Mouse (Mus musculus) forebrain, embryonic 16.5 days (tissue): ENCODE results near the gene 1700025F22Rik. TPM values are rescaled to one million over a fixed set of nuclear protein-coding genes. Genes with fewer than 3 reads are reported as not detected.
A peak's percentile ranks its signal among the peaks of the same experiment; 100 is the strongest.
"Not testable (repeated sequence)": the region's sequence is repeated elsewhere in the genome, so short reads cannot be mapped to it uniquely, and the experiment has no call there.

Experiments used
- ATAC-seq: fragments of 200-750 bp; cut with Nextera tagmentation; 2 replicates; pipeline ENCODE4 v1.8.0; 2017; ENCODE audit warnings: mild to moderate bottlenecking, moderate library complexity
- H3K27ac ChIP-seq: fragments of 300-500 bp; sonication (generic); 2 replicates; pipeline ENCODE4 v1.5.1; 2014; ENCODE audit warnings: low read length, control low read depth
- H3K27me3 ChIP-seq: fragments of 300-500 bp; sonication (generic); replicated peaks from 2 replicates; pipeline ENCODE4 v1.6.1; 2014; ENCODE audit warnings: low read length; ENCODE audit not compliant: control insufficient read depth, insufficient read depth
- H3K36me3 ChIP-seq: fragments of 300-500 bp; sonication (generic); 2 replicates; pipeline ENCODE4 v1.6.1; 2014; ENCODE audit not compliant: control insufficient read depth, insufficient read depth
- H3K4me1 ChIP-seq: fragments of 300-500 bp; sonication (generic); replicated peaks from 2 replicates; pipeline ENCODE4 v1.6.1; 2014; ENCODE audit warnings: low read length; ENCODE audit not compliant: control insufficient read depth, insufficient read depth
- H3K4me2 ChIP-seq: fragments of 300-500 bp; sonication (generic); 2 replicates; pipeline ENCODE4 v1.6.1; 2014; ENCODE audit warnings: mild to moderate bottlenecking, low read length, control low read depth
- H3K4me3 ChIP-seq: fragments of 300-500 bp; sonication (generic); replicated peaks from 2 replicates; pipeline ENCODE4 v1.5.1; 2014; ENCODE audit warnings: mild to moderate bottlenecking, low read length, control low read depth
- H3K9ac ChIP-seq: fragments of 300-500 bp; sonication (generic); replicated peaks from 2 replicates; pipeline ENCODE4 v1.6.1; 2014; ENCODE audit warnings: low read depth, low read length, control low read depth
- H3K9me3 ChIP-seq: fragments of 300-500 bp; sonication (generic); 2 replicates; pipeline ENCODE4 v1.6.1; 2016; ENCODE audit warnings: low read length; ENCODE audit not compliant: control insufficient read depth
- WGBS: fragments of 180-500 bp; shearing (Covaris S2); extraction: QIAGEN DNeasy Blood & Tissue Kit; methylation state at CpG from one replicate; pipeline ENCODE4 v1.1.7; 2014; 5-methylcytosine and 5-hydroxymethylcytosine counted together
- polyA plus RNA-seq: library from polyadenylated mRNA; unstranded; fragments of >200 nt; fragmentation: Nextera tagmentation; extraction: Ambion mirVana; gene quantifications from 2 replicates; pipeline ENCODE4 v1.2.1, GENCODE M21; 2015

Gene 1700025F22Rik
- polyA plus RNA-seq, 1 experiment from 2014 or later: not detected

- H3K27me3 ChIP-seq, H3K4me1 ChIP-seq, H3K27ac ChIP-seq, H3K36me3 ChIP-seq, H3K9me3 ChIP-seq: not testable (repeated sequence)
- Histone ChIP-seq H3K4me3 (peak overlapping the region; percentile 44), H3K4me2 (peak overlapping the region; percentile 50), H3K9ac (peak overlapping the region; percentile 32; the same call in 1 of the 2 replicates)
- under 1% methylated on average over 14 of the region's 38 CpGs for WGBS
- ATAC-seq: peak; percentile 99
These were observed 44.1 kb downstream of the 1700025F22Rik start for GRCm38 (mm10) chr19:11121016-11121420.

- no peaks in the 10 kb centered on the region for H3K27me3 ChIP-seq
These were observed 45.8 kb downstream of the 1700025F22Rik start for GRCm38 (mm10) chr19:11119338-11119737.

GRCm38 (mm10) chr19:11107746-11108145, 57.4 kb downstream of the 1700025F22Rik start:
- no peak for ATAC-seq
- WGBS: 91% methylated on average over 3 of the region's 3 CpGs

More at GRCm38 (mm10) chr19:11119338-11119737, 45.8 kb downstream of the 1700025F22Rik start:
- H3K27ac ChIP-seq: no peak overlapping the region
- no peaks in the 10 kb centered on the region for H3K4me1 ChIP-seq
- H3K9me3 ChIP-seq: no peaks in the 10 kb centered on the region
- H3K4me3 ChIP-seq: no peak overlapping the region
- 83% methylated on average over 2 of the region's 2 CpGs for WGBS
- no peak overlapping the region for H3K9ac ChIP-seq
- no peak for ATAC-seq
- H3K36me3 ChIP-seq: no peaks in the 10 kb centered on the region
- no peak overlapping the region for H3K4me2 ChIP-seq

GRCm38 (mm10) chr19:11101880-11102279, 63.2 kb downstream of the 1700025F22Rik start:
- no peak overlapping the region for H3K27ac ChIP-seq
- H3K36me3 ChIP-seq: no peaks in the 10 kb centered on the region
- no peak for ATAC-seq
- H3K9me3 ChIP-seq: no peaks in the 10 kb centered on the region
- H3K4me2 ChIP-seq: no peak overlapping the region
- no peaks in the 10 kb centered on the region for H3K4me1 ChIP-seq
- 85% methylated on average over 1 of the region's 1 CpGs for WGBS
- no peak overlapping the region for H3K9ac ChIP-seq
- H3K4me3 ChIP-seq: no peak overlapping the region
- no peaks in the 10 kb centered on the region for H3K27me3 ChIP-seq

More at GRCm38 (mm10) chr19:11107746-11108145, 57.4 kb downstream of the 1700025F22Rik start:
- no peak overlapping the region for H3K4me2 ChIP-seq
- H3K9me3 ChIP-seq: no peaks in the 10 kb centered on the region
- no peak overlapping the region for H3K27ac ChIP-seq
- no peaks in the 10 kb centered on the region for H3K36me3 ChIP-seq
- H3K4me1 ChIP-seq: no peaks in the 10 kb centered on the region
- H3K4me3 ChIP-seq: no peak overlapping the region
- H3K27me3 ChIP-seq: no peaks in the 10 kb centered on the region
- no peak overlapping the region for H3K9ac ChIP-seq

GRCm38 (mm10) chr19:11098401-11098800, 66.7 kb downstream of the 1700025F22Rik start:
- Histone ChIP-seq H3K27me3 (0 out of 2 replicates have a peak, but pooled peaks cover 2% of the 10 kb centered on the region), H3K4me3 (no peak overlapping the region), H3K4me2 (no peak overlapping the region), H3K9me3 (no peaks in the 10 kb centered on the region), H3K36me3 (no peaks in the 10 kb centered on the region), H3K9ac (no peak overlapping the region), H3K4me1 (no peaks in the 10 kb centered on the region), H3K27ac (no peak overlapping the region)
- 83% methylated on average over 3 of the region's 3 CpGs for WGBS
- ATAC-seq: no peak

GRCm38 (mm10) chr19:11092131-11092530, 73.0 kb downstream of the 1700025F22Rik start:
- H3K9ac ChIP-seq: not testable (repeated sequence)

More at GRCm38 (mm10) chr19:11092131-11092530, 73.0 kb downstream of the 1700025F22Rik start:
- not testable (repeated sequence) for H3K4me1 ChIP-seq, H3K27ac ChIP-seq, H3K9me3 ChIP-seq, H3K36me3 ChIP-seq, H3K27me3 ChIP-seq
- peak; percentile 33; the same call in 1 of the 2 replicates for ATAC-seq
- WGBS: 4% methylated on average over 50 of the region's 50 CpGs
- peak overlapping the region; percentile 36 for H3K4me3 ChIP-seq
- H3K4me2 ChIP-seq: peak overlapping the region; percentile 54

Other genes with a start within 250 kb of the 1700025F22Rik start
- 0.16 and 0.56 TPM in 2 replicates for gene Zp1, start 244.7 kb downstream of the 1700025F22Rik start, polyA plus RNA-seq
- gene Ptgdr2, start 228.2 kb downstream of the 1700025F22Rik start, polyA plus RNA-seq: 0.12 and 0.13 TPM in 2 replicates
- 18.8 TPM in 2 replicates for gene Ccdc86, start 216.1 kb downstream of the 1700025F22Rik start, polyA plus RNA-seq
- gene Ms4a10, start 190.7 kb downstream of the 1700025F22Rik start, polyA plus RNA-seq: not detected in 2 replicates
- gene Ms4a15, start 172.1 kb downstream of the 1700025F22Rik start, polyA plus RNA-seq: 0.51 and 0.87 TPM in 2 replicates
- not detected in 2 replicates for gene Ms4a18, start 147.3 kb downstream of the 1700025F22Rik start, polyA plus RNA-seq
- not detected in 2 replicates for gene Ms4a8a, start 84.2 kb downstream of the 1700025F22Rik start, polyA plus RNA-seq
- not detected in 2 replicates for gene 1700017D01Rik, start 34.4 kb downstream of the 1700025F22Rik start, polyA plus RNA-seq
- gene Ms4a13, start 31.4 kb upstream of the 1700025F22Rik start, polyA plus RNA-seq: not detected in 2 replicates
- not detected in 2 replicates for gene Ms4a12, start 67.1 kb upstream of the 1700025F22Rik start, polyA plus RNA-seq
- gene Ms4a1, start 100.9 kb upstream of the 1700025F22Rik start, polyA plus RNA-seq: not detected in 2 replicates
- gene Ms4a5, start 118.6 kb upstream of the 1700025F22Rik start, polyA plus RNA-seq: not detected in 2 replicates
- gene Ms4a14, start 149.1 kb upstream of the 1700025F22Rik start, polyA plus RNA-seq: not detected in 2 replicates
- gene Ms4a7, start 170.8 kb upstream of the 1700025F22Rik start, polyA plus RNA-seq: 2.0 and 2.1 TPM in 2 replicates
- gene Ms4a4a, start 210.2 kb upstream of the 1700025F22Rik start, polyA plus RNA-seq: 1.3 and 1.8 TPM in 2 replicates
- not detected in 2 replicates for gene Ms4a4c, start 239.4 kb upstream of the 1700025F22Rik start, polyA plus RNA-seq